Mouse (Mus musculus): ENCODE results near the gene Spata4.
A peak's percentile ranks its signal among the peaks of the same experiment; 100 is the strongest.
"Not testable (repeated sequence)": the region's sequence is repeated elsewhere in the genome, so short reads cannot be mapped to it uniquely, and the experiment has no call there.

Spata4 gene

GRCm38 (mm10) chr8:54600671-54601251, at the start of gene Spata4:
Gene Spata4 (plus strand): TSS chr8:54600781.
- DNase-seq: peak; percentile 7

DNA sequence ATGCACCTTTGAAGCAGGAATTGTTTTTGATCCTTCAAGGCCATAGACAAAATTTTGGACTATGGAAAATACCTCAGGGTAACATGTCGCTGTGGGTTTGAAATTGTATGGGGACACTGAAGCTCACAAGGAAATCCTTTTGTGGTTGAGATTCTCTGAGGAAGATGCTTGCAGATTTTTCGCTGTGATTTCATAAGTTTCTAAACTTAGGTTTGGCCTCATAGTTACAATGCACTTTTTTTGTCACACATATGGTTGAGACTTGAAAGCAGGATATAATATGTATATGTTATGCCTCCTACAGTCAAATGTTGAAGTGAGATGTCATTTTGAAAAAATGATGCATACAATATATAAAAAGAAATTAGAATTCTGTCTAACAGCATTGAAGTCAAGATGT, 45.7 kb upstream of the Spata4 start:
- no peak for DNase-seq

DNA sequence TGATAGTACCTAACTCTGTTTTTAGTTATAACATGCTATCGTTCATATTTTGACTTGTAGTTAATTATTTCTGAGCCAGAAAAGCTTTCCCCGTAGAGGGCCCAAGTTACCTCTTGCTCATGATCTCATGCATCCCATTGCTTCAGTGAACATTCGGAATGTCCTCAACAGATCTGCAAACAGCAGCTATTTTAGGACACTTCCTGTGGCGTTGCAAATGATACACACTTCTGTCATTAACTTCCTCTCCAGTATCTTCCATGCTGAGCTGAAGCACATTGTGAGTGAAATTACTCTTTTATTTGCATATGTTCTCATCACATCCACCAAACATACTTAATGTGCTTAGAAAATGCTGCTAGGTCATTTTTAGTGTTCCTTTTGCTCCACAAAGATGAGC, 38.4 kb upstream of the Spata4 start:
- no peak for DNase-seq

GRCm38 (mm10) chr8:54565181-54565580, 35.4 kb upstream of the Spata4 start:
- no peak for DNase-seq

GRCm38 (mm10) chr8:54565603-54566260, 34.8 kb upstream of the Spata4 start:
- no peak for DNase-seq

GRCm38 (mm10) chr8:54567168-54567567, 33.4 kb upstream of the Spata4 start:
- no peak for DNase-seq

DNA sequence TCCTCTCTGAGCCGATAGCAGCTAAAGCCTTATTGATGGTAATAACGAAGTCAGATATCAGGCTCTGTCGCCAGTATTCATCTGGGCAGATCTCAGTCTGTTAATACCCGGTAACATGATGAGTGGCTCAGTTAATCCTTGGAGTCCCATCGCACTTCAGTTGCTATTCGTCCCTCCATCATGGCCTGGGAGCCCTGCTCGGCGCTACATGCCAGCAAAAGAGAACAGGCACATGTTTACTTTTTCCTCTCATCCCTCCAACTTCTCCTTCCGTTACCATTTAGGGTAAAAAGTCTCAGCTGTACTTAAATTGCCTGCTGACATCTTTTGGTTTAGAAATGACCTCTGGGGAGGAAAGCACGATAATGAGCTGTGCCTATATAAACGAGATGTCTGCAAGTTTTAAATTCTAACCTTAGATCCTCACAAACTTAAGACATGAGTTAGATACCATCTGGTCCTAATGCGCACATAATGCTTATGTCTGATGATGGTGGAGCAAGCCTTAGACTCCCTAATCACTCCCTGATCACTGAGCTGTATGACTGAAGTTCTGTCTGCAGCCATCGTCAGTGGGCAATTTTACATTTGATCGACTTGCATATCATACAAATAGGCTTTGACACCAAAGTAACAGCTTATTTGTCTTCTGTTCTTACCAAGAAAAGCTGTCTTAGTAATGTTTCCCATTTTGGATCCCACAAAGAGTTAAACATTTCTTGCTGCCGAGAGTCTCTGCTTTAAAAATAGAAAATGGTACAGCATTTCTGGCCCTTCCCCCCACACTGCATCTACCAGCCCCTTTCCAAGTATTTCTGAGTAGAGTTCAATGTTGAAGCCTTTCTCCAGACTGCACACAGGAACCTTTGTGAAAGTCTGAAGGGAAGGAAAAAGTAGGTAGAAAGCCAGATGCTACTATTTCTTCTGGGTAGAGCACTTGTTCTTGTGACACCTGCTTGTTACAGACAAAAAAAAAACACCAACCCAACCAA, 29.7 kb upstream of the Spata4 start:
- DNase-seq: no peak

DNA sequence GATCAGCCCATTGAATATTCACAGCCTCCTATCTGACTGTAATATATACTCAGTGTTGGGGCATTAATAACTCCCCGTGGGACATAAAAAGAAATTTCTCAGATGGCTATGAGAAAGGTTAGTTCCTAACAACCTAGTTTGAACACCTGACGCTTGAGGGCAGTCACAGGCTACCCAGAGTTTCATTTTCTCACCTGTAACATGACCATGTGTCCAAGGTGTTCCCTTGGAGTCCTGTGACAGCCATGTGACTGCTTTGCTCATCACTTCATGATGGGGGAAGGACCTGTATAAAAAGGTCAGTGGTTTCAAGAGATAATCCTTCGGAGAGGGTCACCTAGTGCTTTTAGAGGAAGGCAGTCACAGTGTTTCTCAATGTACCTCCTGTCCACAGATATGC, 19.1 kb upstream of the Spata4 start:
- no peak for DNase-seq

DNA sequence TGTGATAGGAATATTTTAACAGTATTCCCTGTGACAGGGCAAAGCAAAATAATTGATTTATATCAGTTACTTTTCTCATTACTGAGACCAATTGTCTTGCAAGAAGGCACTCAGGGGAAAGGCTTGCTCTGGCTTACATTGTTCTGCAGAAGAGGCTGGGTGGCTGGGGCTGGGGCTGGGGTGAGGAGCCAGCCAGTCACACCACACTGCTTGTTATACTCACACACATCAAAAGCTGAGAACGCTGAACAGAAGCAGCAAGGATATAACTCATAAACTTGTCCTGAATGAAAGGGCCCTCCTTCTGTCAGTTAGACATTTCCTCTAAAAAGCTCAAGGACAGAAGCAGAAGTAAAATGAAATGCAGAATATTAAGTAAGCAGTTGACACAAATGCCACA, 17.7 kb upstream of the Spata4 start:
- DNase-seq: no peak

DNA sequence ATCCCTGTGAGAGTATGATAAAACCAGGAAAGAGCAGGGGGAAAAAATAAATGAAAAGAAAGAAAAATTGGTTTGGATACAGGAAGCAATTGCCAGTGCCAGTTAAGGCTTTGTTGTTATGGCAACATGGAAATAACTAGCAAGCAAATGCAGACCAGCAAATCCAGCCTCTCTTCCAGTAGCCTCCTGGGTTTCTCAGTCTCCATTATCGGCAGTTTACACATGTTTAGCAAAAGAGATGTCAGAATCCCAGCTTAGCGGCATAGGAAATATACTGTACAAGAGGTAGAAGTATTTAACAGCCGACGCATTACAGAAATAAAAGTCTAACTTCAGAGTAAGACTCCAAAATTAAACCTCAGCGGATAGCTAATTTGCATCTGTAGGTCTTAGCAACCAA, 5.9 kb upstream of the Spata4 start:
- DNase-seq: no peak

DNA sequence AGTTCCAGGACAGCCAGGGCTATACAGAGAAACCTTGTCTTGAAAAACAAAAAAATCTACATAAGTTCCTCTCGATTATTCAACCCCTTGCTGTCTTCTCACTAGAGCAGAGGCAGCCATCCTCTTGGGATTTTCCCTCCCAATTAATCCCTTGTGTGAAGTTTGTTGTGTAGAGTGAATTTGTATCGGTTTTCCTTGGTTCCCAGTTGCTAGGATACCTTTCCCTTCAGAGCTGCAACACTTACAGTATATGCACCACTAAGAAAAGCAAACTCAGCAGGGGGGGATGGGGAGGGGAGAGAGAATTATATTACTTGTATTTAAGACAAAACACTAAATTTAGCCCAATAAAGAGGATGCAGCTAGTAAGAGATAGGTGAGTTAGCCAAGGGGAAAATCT, 4.5 kb upstream of the Spata4 start:
- no peak for DNase-seq

- DNase-seq: no peak
Measured at GRCm38 (mm10) chr8:54596940-54597339, 3.6 kb upstream of the Spata4 start.

- DNase-seq: no peak
Measured at GRCm38 (mm10) chr8:54597386-54597785, 3.2 kb upstream of the Spata4 start.

GRCm38 (mm10) chr8:54603440-54603839, 2.9 kb downstream of the Spata4 start:
- no peak for DNase-seq

DNA sequence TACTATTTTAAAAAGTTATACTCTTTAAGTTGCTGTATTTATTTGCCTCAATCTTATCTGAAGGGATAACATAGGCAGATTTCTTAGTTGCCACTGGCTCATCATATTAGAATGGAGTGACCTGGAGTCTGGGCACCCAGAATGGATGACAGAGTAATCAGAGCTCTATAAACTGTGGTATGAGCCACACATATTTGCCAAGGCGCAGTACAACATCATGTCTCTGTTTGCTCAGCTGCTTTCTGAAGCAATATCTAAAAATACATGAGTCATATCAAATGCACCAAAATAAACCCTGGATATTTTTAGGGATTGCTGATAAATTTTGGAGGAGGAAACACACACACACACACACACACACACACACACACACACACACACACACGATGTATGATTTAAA, 8.8 kb downstream of the Spata4 start:
- DNase-seq: no peak

- DNase-seq: no peak
Measured at GRCm38 (mm10) chr8:54610238-54610637, 9.7 kb downstream of the Spata4 start.

DNA sequence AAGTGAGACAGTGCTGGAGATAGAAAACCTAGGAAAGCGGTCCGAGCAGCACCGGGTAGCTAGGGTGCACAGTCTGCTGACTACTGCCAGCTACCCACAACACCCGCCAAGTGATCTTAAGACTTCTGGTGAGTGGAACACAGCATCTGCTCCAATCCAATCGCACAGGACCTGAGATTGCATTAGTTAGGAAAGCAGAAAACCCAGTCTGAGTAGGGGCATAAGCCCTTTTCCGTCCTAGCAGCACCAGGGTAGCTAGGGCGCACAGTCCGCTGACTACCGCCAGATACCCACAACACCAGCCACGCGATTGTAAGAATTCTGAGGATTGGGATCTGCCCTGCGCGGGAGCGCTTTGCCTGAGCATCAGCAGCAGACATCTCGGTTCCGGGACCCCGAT, 16.1 kb downstream of the Spata4 start:
- DNase-seq: not testable (repeated sequence)

GRCm38 (mm10) chr8:54638634-54639033, 38.1 kb downstream of the Spata4 start:
- peak; percentile 39 for DNase-seq
